Mouse (Mus musculus) left cerebral cortex, adult 8-10 months (tissue): ENCODE measurements at regions not wholly inside any gene's neighbourhood (a gene's known extent, or its start where the extent isn't known, plus 50 kb on each side); places are given as distances from the start of the nearest gene placed in this dataset.

Experiments used
- DNase-seq, 2 experiments: peaks; one replicate each; pipeline ENCODE4 v3.0.0; 2022; ENCODE audit warnings: low spot score in 2 of 2

- DNase-seq = no peak
Observed at GRCm38 (mm10) chr9:120764663-120765062, 164.4 kb upstream of the Ctnnb1 start.

DNA sequence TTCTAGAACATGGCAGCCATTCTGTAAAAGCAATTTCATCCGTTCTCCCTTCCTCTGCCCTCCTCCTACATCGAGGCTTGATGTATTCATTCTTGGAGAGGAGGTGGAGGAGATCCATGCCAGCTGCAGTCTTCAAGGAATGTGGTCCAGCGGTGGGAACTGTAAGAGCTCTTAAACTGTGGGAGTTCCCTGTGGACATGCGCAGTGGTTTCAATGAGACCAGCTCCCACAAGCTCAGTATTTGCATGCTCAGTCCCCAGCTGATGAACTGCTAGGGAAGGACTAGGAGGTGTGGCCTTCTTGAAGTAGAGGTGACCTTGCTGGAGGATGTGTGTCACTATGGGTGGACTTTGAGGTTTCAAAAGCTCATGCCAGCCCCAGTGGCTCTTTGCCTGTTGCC lies 163.7 kb upstream of the Ctnnb1 start:
- no peak for DNase-seq

DNA sequence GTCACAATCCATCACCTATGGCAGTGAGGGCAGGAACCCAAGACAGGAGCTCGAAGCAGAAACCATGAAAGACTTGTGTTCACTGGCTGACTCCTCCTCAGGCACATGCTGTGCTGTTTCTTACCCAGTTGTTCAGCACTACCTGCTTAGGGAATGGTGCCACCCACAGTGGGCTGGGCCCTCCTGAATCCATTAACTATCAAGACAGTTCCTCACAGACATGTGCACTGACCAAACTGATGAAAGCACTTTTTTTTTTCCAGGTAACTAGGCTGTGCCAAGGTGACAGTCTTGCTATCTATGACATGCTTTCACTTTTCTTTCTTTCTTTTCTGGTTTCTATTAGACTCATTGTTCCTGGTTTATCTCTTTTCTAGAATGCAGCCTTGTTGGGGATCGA lies 162.1 kb upstream of the Ctnnb1 start:
- no peak for DNase-seq

DNA sequence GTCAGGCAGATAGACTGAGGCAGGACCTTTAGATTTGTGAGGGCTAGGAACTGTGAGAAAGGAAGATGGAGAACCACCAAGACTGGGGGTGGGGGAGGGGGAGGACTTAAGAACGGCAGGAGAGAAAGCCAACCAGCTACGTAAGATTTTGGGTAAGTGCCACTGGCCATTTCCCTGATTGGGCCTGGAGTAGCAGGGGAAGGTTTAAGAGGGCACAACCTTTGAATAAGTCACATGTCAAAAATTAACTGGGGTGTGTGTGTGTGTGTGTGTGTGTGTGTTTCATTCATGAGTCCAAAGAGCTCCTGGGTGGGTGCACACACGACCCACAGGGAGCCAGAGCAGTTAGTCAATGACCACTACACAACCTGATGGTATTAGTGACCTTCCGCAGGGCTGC lies 161.6 kb upstream of the Ctnnb1 start:
- no peak for DNase-seq

DNA sequence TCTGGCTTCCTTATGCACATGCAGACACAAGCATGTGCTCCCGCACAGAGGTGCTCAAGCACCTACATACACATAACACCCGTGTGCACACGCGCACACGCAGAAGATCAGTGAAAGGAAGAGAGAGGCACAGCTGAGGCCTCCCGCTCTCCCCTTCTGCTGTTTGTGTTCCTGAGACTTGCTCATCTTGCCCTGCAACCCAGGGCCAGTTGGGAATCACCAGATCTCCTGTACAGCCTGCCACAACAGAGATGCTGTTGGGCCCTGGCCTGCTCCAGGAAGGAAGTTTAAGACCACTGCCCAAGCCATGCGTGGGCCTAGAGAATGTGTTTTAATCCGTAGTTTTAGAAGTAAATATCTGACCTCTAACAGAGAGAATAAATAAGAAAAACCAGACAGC lies 160.0 kb upstream of the Ctnnb1 start:
- no peak for DNase-seq

GRCm38 (mm10) chr9:120769679-120770078 lies 159.3 kb upstream of the Ctnnb1 start:
- DNase-seq = no peak

DNA sequence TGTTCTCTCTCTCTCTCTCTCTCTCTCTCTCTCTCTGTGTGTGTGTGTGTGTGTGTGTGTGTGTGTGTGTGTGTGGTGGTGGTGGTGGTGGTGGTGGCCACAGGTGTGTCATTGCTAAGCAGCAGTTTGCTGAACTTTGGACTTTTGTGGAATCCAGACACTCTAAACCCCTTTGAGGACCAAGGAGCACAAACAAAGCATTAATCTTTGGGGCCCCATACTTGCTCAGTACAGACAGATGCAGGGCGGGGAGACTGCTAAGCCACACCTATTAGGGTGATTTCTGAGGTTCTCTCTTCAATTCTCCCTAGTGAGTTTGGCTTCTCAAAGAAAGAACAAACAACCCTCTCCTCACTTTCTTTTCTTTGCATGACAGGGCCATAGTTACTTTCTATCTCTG lies 158.1 kb upstream of the Ctnnb1 start:
- DNase-seq = no peak

DNA sequence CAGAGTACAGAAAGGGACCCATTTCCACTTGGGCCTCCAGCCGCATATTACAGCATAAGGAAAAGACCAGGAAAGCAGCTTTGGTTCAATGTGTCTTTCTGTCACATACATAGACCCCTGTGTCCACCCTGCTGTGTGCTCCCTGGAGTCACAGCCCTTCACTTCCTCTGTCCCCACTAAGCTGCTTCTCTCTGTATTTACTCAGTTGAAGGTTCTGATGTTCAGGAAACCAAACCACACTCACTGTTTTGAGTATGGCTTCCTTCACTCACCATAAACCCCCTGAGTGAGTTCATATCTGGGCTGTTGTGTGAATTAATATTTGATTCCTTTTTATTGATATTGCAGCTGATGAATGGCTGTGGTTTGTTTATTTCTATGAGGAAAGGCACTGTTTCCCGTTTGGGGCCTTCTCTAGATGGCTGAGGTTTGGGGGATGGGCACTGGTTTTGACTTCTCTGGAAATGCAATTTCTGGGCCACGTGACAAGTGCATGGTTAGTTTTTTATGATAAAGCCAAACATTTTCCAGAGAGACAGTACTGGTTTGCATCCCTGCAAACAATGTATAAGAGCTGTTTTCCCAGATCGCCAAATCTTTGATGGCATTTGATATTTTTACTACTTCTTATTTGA lies 157.0 kb upstream of the Ctnnb1 start:
- no peak for DNase-seq

DNA sequence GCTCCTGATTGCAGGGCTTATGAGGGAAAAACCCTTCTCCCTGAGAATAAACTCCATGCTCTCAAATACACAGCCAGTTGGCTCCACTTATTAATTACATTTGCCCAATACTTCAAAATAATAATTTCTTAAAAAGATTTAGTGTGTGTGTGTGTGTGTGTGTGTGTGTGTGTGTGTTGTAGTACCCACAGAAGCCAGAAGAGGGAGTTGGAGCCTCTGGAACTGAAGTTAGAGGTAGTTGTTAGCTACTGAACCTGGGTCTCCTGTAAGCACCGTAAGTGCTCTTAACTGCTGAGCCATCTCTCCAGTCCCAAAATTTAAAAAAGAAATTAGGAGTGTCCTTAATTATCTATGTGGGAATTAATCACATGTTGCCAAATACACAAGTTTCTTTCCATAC lies 154.8 kb upstream of the Ctnnb1 start:
- DNase-seq = no peak

DNA sequence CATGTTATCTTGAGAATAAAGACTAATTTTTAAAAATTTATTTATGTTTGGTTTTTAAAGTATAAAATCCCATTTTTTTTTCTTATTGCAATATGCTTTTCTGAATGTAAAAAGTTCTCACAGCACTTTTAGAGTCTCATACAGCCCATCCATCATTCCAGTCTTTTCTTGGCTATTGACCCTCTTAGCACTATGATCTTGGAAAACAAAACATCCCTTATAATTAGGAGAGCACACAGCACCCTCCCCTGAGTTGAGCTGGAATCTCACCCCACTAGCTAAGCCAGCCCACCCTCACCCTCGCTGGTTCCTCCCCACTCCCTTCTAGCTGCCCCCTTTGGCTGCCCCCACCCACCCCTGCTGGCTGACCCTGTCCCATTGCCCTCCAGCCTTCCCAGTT lies 154.2 kb upstream of the Ctnnb1 start:
- no peak for DNase-seq

DNA sequence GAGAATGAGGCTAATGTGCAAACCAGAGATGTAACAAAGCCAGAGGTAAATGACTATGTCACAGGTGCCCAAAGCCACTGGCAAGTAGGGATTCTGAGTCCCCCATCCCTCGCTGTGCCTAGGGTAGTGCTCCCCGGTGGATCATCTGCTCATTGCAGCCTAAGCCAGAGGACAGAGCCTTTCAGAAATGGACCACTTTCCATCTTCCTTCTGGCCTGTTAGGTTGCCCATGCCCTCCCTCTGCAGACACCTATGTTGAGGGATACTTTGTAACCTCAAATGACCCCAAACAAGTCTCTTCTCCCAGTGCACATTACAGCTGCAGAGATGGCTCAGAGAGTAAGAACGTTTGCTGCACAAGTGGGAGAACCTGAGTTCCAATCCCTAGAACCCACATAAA lies 153.3 kb upstream of the Ctnnb1 start:
- no peak for DNase-seq

- DNase-seq = no peak
Observed at GRCm38 (mm10) chr9:120776456-120777001, 152.5 kb upstream of the Ctnnb1 start.

GRCm38 (mm10) chr9:120777016-120777415 lies 152.0 kb upstream of the Ctnnb1 start:
- DNase-seq = no peak

DNA sequence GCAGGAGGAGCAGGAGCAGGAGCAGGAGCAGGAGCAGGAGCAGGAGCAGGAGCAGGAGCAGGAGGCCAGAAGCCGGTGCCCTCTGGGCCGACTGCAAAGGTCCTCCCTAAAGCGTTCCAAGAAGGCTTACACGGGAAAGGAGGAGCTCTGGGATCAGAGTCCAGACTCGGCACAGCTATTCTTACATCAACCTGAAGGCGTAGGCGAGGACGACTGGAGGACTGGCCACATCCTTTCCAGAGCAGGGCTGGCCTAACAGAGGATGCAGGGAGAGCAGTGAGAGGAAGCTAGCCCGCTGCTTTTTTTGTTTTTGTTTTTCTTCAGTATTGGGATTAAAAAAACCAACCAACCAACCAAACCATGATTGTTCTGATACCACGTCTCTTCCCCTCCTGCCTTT lies 151.5 kb upstream of the Ctnnb1 start:
- DNase-seq = no peak

- DNase-seq = no peak
Observed at GRCm38 (mm10) chr9:120778423-120778822, 150.6 kb upstream of the Ctnnb1 start.

- DNase-seq = no peak
Observed at GRCm38 (mm10) chr9:120794210-120794609, 134.8 kb upstream of the Ctnnb1 start.

GRCm38 (mm10) chr9:120796111-120796880 lies 132.7 kb upstream of the Ctnnb1 start:
- DNase-seq = no peak

- peak; percentile 14 to 71 for DNase-seq
Observed at GRCm38 (mm10) chr9:120797996-120798663, 130.9 kb upstream of the Ctnnb1 start.

GRCm38 (mm10) chr9:120798901-120799300 lies 130.1 kb upstream of the Ctnnb1 start:
- DNase-seq = no peak

- DNase-seq = no peak
Observed at GRCm38 (mm10) chr9:120802646-120803045, 126.4 kb upstream of the Ctnnb1 start.

DNA sequence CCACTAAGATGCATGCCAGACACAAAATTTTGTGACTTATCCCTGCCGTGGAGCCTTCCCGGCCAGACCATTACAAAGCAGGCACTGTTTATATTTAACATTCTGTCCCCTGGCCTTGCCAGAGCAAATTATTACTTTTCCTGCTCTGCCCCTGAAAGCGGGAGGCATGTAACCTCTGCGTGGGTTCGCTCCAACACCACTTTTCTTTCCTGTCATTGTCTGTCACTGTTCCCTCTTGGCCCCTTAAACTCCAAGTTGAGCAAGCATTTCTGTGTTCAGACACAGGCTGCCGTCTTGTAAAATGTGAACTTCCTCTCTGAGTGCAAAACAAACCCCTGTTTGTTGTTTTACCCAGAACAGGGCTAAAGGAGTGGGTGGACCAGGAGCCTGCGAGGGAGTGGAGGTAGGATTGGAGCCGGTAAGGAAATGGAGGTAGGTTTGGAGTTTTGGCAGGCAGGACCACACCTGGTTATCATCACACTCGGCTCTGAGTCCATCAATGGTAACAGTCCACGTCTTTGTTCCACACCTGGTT lies 124.2 kb upstream of the Ctnnb1 start:
- DNase-seq = no peak
